Mouse (Mus musculus) hematopoietic stem cell, adult 5-6 weeks (primary cell): ENCODE data around the gene Narfl. TPM values are rescaled to one million over a fixed set of nuclear protein-coding genes. Genes with fewer than 3 reads are reported as not detected.
"Not testable (repeated sequence)": the region's sequence is repeated elsewhere in the genome, so short reads cannot be mapped to it uniquely, and the experiment has no call there.

Experiments used
- ATAC-seq, 2 experiments: fragments of 125-278 bp in 1 of 2; replicated peaks in 1 of 2; 2 replicates each; pipeline ENCODE4 v1.8.0; 2016 to 2017; ENCODE audit warnings: inconsistent platforms in 2 of 2, mild to moderate bottlenecking in 2 of 2, moderate number of reproducible peaks in 2 of 2, low read depth in 1 of 2, moderate TSS enrichment in 1 of 2; ENCODE audit not compliant: low FRiP score in 2 of 2, poor library complexity in 2 of 2, severe bottlenecking in 2 of 2, insufficient read depth in 1 of 2, low TSS enrichment in 1 of 2
- total RNA-seq: library from RNA; stranded (forward); fragments of 172-1452, 232-1000 nt; gene quantifications from 2 replicates; pipeline ENCODE4 v1.2.3, GENCODE M21; 2017

Narfl gene
- 13.4 and 21.5 TPM in 2 replicates for total RNA-seq

- peak; percentile 92 to 94 for ATAC-seq
Measured at GRCm38 (mm10) chr17:25773549-25774120, at the start of gene Narfl. Narfl (plus strand) TSS chr17:25773776.

- ATAC-seq, result no peak
Measured at GRCm38 (mm10) chr17:25723919-25724318, 49.7 kb upstream of the Narfl start.

- no peak for ATAC-seq
Measured at GRCm38 (mm10) chr17:25725264-25725663, 48.3 kb upstream of the Narfl start.

GRCm38 (mm10) chr17:25727265-25728008, 46.1 kb upstream of the Narfl start, which contains the start of the genes Chtf18 and Rpusd1:
Chtf18 (minus strand) TSS chr17:25727419.
Rpusd1 (plus strand) TSS chr17:25727670.
- peak; percentile 95 to 96 for ATAC-seq

GRCm38 (mm10) chr17:25728009-25728270, 45.6 kb upstream of the Narfl start:
- ATAC-seq, result no peak

GRCm38 (mm10) chr17:25732082-25732481, 41.5 kb upstream of the Narfl start:
- peak; percentile 22 to 48; a peak in 2 of 4 replicates for ATAC-seq

- no peak for ATAC-seq
Measured at GRCm38 (mm10) chr17:25735246-25735645, 38.3 kb upstream of the Narfl start.

- no peak for ATAC-seq
Measured at GRCm38 (mm10) chr17:25735745-25736144, 37.8 kb upstream of the Narfl start, which contains the start of gene Mslnl. Mslnl (plus strand) TSS chr17:25736042.

GRCm38 (mm10) chr17:25738861-25739260, 34.7 kb upstream of the Narfl start:
- ATAC-seq, result no peak

GRCm38 (mm10) chr17:25741471-25741870, 32.1 kb upstream of the Narfl start:
- not testable (repeated sequence) for ATAC-seq

GRCm38 (mm10) chr17:25743831-25744230, 29.7 kb upstream of the Narfl start:
- no peak; a peak in 1 of 4 replicates for ATAC-seq

- no peak for ATAC-seq
Measured at GRCm38 (mm10) chr17:25744311-25744710, 29.3 kb upstream of the Narfl start.

- ATAC-seq, result no peak
Measured at GRCm38 (mm10) chr17:25748238-25748637, 25.3 kb upstream of the Narfl start.

- ATAC-seq, result no peak
Measured at GRCm38 (mm10) chr17:25749314-25749713, 24.3 kb upstream of the Narfl start.

- ATAC-seq, result no peak
Measured at GRCm38 (mm10) chr17:25751446-25751845, 22.1 kb upstream of the Narfl start.

- ATAC-seq, result no peak
Measured at GRCm38 (mm10) chr17:25754241-25754640, 19.3 kb upstream of the Narfl start, which contains the start of gene Msln. Msln (minus strand) TSS chr17:25754378.

- ATAC-seq, result no peak
Measured at GRCm38 (mm10) chr17:25755086-25755485, 18.5 kb upstream of the Narfl start.

GRCm38 (mm10) chr17:25755627-25756377, 17.8 kb upstream of the Narfl start:
- no peak for ATAC-seq
